Mouse (Mus musculus) lung, embryonic 14.5 days (tissue): ENCODE data around the gene Dchs2. TPM values are rescaled to one million over a fixed set of nuclear protein-coding genes. Genes with fewer than 3 reads are reported as not detected.
"Not testable (repeated sequence)": the region's sequence is repeated elsewhere in the genome, so short reads cannot be mapped to it uniquely, and the experiment has no call there.

Experiments used
- ATAC-seq: fragments of 200-750 bp; cut with Nextera tagmentation; 2 replicates; pipeline ENCODE4 v1.8.0; 2017; ENCODE audit warnings: mild to moderate bottlenecking, moderate TSS enrichment, moderate library complexity; ENCODE audit not compliant: insufficient read depth
- DNase-seq: peaks from one replicate; pipeline ENCODE4 v3.0.0-alpha.2; 2015
- H3K27ac ChIP-seq: fragments of 300-500 bp; sonication (generic); 2 replicates; pipeline ENCODE4 v1.5.1; 2014; ENCODE audit warnings: low read depth, mild to moderate bottlenecking, moderate library complexity
- H3K27me3 ChIP-seq: fragments of 300-500 bp; sonication (generic); 2 replicates; pipeline ENCODE4 v1.6.1; 2014; ENCODE audit warnings: low read length, control low read depth; ENCODE audit not compliant: insufficient read depth
- H3K36me3 ChIP-seq: fragments of 300-500 bp; sonication (generic); 2 replicates; pipeline ENCODE4 v1.6.1; 2014; ENCODE audit warnings: control low read depth; ENCODE audit not compliant: insufficient read depth
- H3K4me1 ChIP-seq: fragments of 300-500 bp; sonication (generic); 2 replicates; pipeline ENCODE4 v1.6.1; 2014; ENCODE audit warnings: antibody characterized with exemption, control low read depth; ENCODE audit not compliant: insufficient read depth
- H3K4me2 ChIP-seq: fragments of 300-500 bp; sonication (generic); 2 replicates; pipeline ENCODE4 v1.6.1; 2014; ENCODE audit warnings: mild to moderate bottlenecking
- H3K4me3 ChIP-seq: fragments of 300-500 bp; sonication (generic); 2 replicates; pipeline ENCODE4 v1.5.1; 2014; ENCODE audit warnings: low read depth, low read length
- H3K9ac ChIP-seq: fragments of 300-500 bp; sonication (generic); 2 replicates; pipeline ENCODE4 v1.6.1; 2014
- H3K9me3 ChIP-seq: fragments of 300-500 bp; sonication (generic); 2 replicates; pipeline ENCODE4 v1.6.1; 2016; ENCODE audit warnings: low read depth, low read length, control low read depth
- CTCF ChIP-seq: IDR thresholded peaks from 2 replicates; pipeline ENCODE4 v1.5.1; 2016; ENCODE audit warnings: antibody characterized with exemption, low read depth
- WGBS: fragments of 180-500 bp; shearing (Covaris S2); extraction: QIAGEN DNeasy Blood & Tissue Kit; methylation state at CpG from one replicate; pipeline ENCODE4 v1.1.7; 2014; 5-methylcytosine and 5-hydroxymethylcytosine counted together
- polyA plus RNA-seq: library from polyadenylated mRNA; unstranded; fragments of >200 nt; fragmentation: Nextera tagmentation; extraction: Ambion mirVana; gene quantifications from 2 replicates; pipeline ENCODE4 v1.2.1, GENCODE M21; 2014

Gene Dchs2
- polyA plus RNA-seq, 1 experiment from 2014 or later, result 0.28 TPM

- no peak overlapping the region for H3K9ac ChIP-seq
- ATAC-seq (peak; percentile 52; the same call in 1 of the 2 replicates), DNase-seq (peak; percentile 85)
- H3K4me3 ChIP-seq, result no peak overlapping the region
- H3K27me3 ChIP-seq, result no peaks in the 10 kb centered on the region
- H3K4me1 ChIP-seq, result 0 out of 2 replicates have a peak, but pooled peaks cover 3% of the 10 kb centered on the region
- H3K4me2 ChIP-seq, result no peak overlapping the region
- WGBS, result 33% methylated on average over 4 of the region's 4 CpGs
- no peaks in the 10 kb centered on the region for H3K9me3 ChIP-seq
- no peaks in the 10 kb centered on the region for H3K36me3 ChIP-seq
- H3K27ac ChIP-seq, result no peak overlapping the region
- peak; percentile 88 for TF ChIP-seq CTCF
Observed at GRCm38 (mm10) chr3:83110163-83110562, 17.6 kb upstream of the Dchs2 start.

- Histone ChIP-seq H3K9ac (no peak overlapping the region), H3K4me3 (no peak overlapping the region), H3K4me2 (no peak overlapping the region), H3K9me3 (no peaks in the 10 kb centered on the region), H3K27me3 (no peaks in the 10 kb centered on the region), H3K27ac (no peak overlapping the region), H3K4me1 (0 out of 2 replicates have a peak, but pooled peaks cover 3% of the 10 kb centered on the region), H3K36me3 (no peaks in the 10 kb centered on the region)
- ATAC-seq (peak; percentile 44; the same call in 1 of the 2 replicates), DNase-seq (peak; percentile 55)
- 51% methylated on average over 7 of the region's 7 CpGs for WGBS
- TF ChIP-seq CTCF, result no peak
Observed at GRCm38 (mm10) chr3:83111485-83112261, 16.1 kb upstream of the Dchs2 start.

- Histone ChIP-seq H3K9me3 (no peaks in the 10 kb centered on the region), H3K4me1 (0 out of 2 replicates have a peak, but pooled peaks cover 3% of the 10 kb centered on the region), H3K27ac (no peak overlapping the region), H3K9ac (no peak overlapping the region), H3K4me2 (no peak overlapping the region), H3K4me3 (no peak overlapping the region), H3K36me3 (no peaks in the 10 kb centered on the region), H3K27me3 (no peaks in the 10 kb centered on the region)
- DNase-seq, result no peak
- 0 out of 2 replicates have a peak, but pooled peaks have one; percentile 33 for ATAC-seq
- no peak for TF ChIP-seq CTCF
- 23% methylated on average over 3 of the region's 3 CpGs for WGBS
Observed at GRCm38 (mm10) chr3:83112869-83113268, 14.9 kb upstream of the Dchs2 start.

- Histone ChIP-seq H3K9ac (no peak overlapping the region), H3K4me3 (no peak overlapping the region), H3K27ac (no peak overlapping the region), H3K27me3 (no peaks in the 10 kb centered on the region), H3K4me2 (no peak overlapping the region), H3K4me1 (0 out of 2 replicates have a peak, but pooled peaks cover 3% of the 10 kb centered on the region), H3K9me3 (no peaks in the 10 kb centered on the region), H3K36me3 (no peaks in the 10 kb centered on the region)
- ATAC-seq, result no peak
- WGBS, result 59% methylated on average over 1 of the region's 1 CpGs
- TF ChIP-seq CTCF, result no peak
- no peak for DNase-seq
Observed at GRCm38 (mm10) chr3:83114946-83115345, 12.8 kb upstream of the Dchs2 start.

- Histone ChIP-seq H3K4me2 (no peak overlapping the region), H3K4me3 (no peak overlapping the region), H3K4me1 (no peaks in the 10 kb centered on the region), H3K36me3 (no peaks in the 10 kb centered on the region), H3K27me3 (no peaks in the 10 kb centered on the region), H3K9ac (no peak overlapping the region), H3K9me3 (no peaks in the 10 kb centered on the region), H3K27ac (no peak overlapping the region)
- WGBS, result 45% methylated on average over 10 of the region's 10 CpGs
- ATAC-seq, result no peak
- TF ChIP-seq CTCF, result no peak
- peak; percentile 33 for DNase-seq
Observed at GRCm38 (mm10) chr3:83117592-83117991, 10.2 kb upstream of the Dchs2 start.

GRCm38 (mm10) chr3:83123945-83124344 is 3.8 kb upstream of the Dchs2 start:
- WGBS, result 97% methylated on average over 9 of the region's 9 CpGs
- not testable (repeated sequence) for H3K36me3 ChIP-seq, ATAC-seq, H3K9ac ChIP-seq, H3K4me3 ChIP-seq, H3K4me1 ChIP-seq, DNase-seq, H3K9me3 ChIP-seq, H3K4me2 ChIP-seq, H3K27ac ChIP-seq
- peaks cover 33% of the 10 kb centered on the region for H3K27me3 ChIP-seq

- peaks cover 54% of the 10 kb centered on the region for H3K27me3 ChIP-seq
- ATAC-seq (peak; percentile 78), DNase-seq (peak; percentile 50)
- H3K4me3 ChIP-seq, result peak overlapping the region; percentile 45
- H3K4me2 ChIP-seq, result peak overlapping the region; percentile 88
- peak overlapping the region; percentile 6; the same call in 1 of the 2 replicates for H3K9ac ChIP-seq
- no peaks in the 10 kb centered on the region for H3K4me1 ChIP-seq
- TF ChIP-seq CTCF, result no peak
- H3K27ac ChIP-seq, result no peak overlapping the region
- 0% methylated on average over 37 of the region's 37 CpGs for WGBS
- H3K9me3 ChIP-seq, result no peaks in the 10 kb centered on the region
- no peaks in the 10 kb centered on the region for H3K36me3 ChIP-seq
Observed at GRCm38 (mm10) chr3:83127088-83127725, 541 bp upstream of the Dchs2 start.
